Mouse (Mus musculus): Measurements from ENCODE around the gene Ocln.

DNA sequence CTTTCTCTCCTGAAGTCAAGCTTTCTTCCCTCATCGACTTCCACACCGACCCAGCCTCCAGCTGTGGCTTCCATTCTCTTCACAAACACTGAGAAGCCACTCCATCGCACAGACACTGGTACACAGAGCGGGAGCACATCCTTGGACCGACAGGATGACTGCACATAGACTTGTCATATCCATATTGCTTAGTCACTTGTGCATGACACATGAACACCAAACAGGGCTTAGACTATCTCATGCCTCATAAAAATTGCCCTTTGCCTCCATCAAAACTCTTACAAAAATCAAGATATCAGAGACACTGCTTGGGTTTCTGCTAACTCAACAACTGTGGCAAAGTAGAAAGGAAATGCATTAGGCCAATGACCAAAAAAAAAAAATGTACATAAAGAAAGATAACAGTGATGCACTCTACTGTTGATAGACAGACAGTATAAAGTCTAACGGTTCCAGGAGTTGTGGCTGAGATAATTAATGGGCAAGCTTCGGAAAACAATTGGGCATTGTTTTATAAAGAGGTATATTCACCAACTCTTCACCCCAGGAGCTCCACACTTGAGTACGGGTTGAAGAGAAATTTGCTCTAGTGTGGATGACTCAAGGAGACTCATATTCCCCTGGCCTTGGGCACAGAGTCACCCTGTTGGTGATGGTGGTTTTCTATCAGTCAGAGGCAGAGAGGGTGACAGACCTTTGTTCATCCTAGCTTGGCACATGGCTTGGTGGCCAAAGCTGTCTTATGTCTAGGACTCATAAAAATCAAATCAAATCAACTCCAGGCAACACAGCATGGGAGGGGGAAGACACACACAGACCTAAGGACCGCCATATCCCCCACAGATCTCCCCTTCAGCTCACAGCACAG is 30.6 kb downstream of the Ocln start:
- TF ChIP-seq ZC3H11A (IDR thresholded peaks at IDR 0.05; ENCODE audit: borderline replicate concordance, low read depth, low read length) (no peak), HCFC1 (IDR thresholded peaks at IDR 0.05; ENCODE audit: borderline replicate concordance, insufficient read depth, low read length) (no peak), MAFK (IDR thresholded peaks at IDR 0.05; ENCODE audit: insufficient read depth, low read depth, low read length) (no peak)

Data from ES-E14 (cell line).